Mouse (Mus musculus): Measurements from ENCODE around the gene Morn4.
A peak's percentile ranks its signal among the peaks of the same experiment; 100 is the strongest.

Gene Morn4

GRCm38 (mm10) chr19:42043988-42044387 is 42.2 kb downstream of the Morn4 start:
- no peak for DNase-seq (ENCODE audit: low read depth, low spot score)

GRCm38 (mm10) chr19:42038310-42038709 is 47.8 kb downstream of the Morn4 start:
- DNase-seq (ENCODE audit: low read depth, low spot score), result no peak

- no peak for DNase-seq (ENCODE audit: low read depth, low spot score)
These were observed 48.9 kb downstream of the Morn4 start for GRCm38 (mm10) chr19:42037167-42037702.

GRCm38 (mm10) chr19:42036357-42036756 is 49.8 kb downstream of the Morn4 start:
- DNase-seq (ENCODE audit: low read depth, low spot score), result no peak

- DNase-seq (ENCODE audit: low read depth, low spot score), result peak; percentile 56
These were observed 50.5 kb downstream of the Morn4 start, which contains the start of gene Ankrd2 for GRCm38 (mm10) chr19:42035456-42036248. Ankrd2 (plus strand) TSS chr19:42036000.

GRCm38 (mm10) chr19:42034881-42035455 is 51.2 kb downstream of the Morn4 start:
- DNase-seq (ENCODE audit: low read depth, low spot score), result no peak

- no peak for DNase-seq (ENCODE audit: low read depth, low spot score)
These were observed 51.9 kb downstream of the Morn4 start for GRCm38 (mm10) chr19:42034146-42034775.

- DNase-seq (ENCODE audit: low read depth, low spot score), result no peak
These were observed 52.5 kb downstream of the Morn4 start for GRCm38 (mm10) chr19:42033611-42034010.

GRCm38 (mm10) chr19:42031112-42031511 is 55.0 kb downstream of the Morn4 start:
- no peak for DNase-seq (ENCODE audit: low read depth, low spot score)

- peak; percentile 69 for DNase-seq (ENCODE audit: low read depth, low spot score)
These were observed 60.0 kb downstream of the Morn4 start for GRCm38 (mm10) chr19:42026158-42026557.
